Mouse (Mus musculus): ENCODE data around the gene Vwf. TPM values are rescaled to one million over a fixed set of nuclear protein-coding genes. Genes with fewer than 3 reads are reported as not detected.
A peak's percentile ranks its signal among the peaks of the same experiment; 100 is the strongest.

The Vwf gene
- polyA plus RNA-seq, 1 experiment from 2014 or later = 5.1 TPM

DNA sequence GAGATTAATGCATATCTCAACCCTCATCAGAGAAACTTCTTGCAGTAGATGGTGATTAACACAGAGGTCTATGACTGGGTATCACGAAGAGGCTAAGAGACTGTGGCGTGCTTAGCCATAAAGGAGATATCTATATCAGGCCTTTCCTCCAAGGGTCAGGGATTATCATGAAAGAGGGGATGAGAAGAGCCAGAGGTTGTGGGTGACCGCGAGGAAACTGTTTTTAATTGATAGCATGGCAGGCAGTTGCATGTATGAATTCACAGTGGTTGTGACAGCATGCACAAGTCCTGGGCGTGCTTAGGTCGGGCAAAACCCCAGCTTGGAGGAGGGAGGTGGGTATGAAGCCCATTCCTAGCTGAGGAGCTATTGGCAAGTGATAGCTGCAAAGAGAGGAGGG is 5.3 kb upstream of the Vwf start:
- no peak for DNase-seq (ENCODE audit: low spot score)

DNA sequence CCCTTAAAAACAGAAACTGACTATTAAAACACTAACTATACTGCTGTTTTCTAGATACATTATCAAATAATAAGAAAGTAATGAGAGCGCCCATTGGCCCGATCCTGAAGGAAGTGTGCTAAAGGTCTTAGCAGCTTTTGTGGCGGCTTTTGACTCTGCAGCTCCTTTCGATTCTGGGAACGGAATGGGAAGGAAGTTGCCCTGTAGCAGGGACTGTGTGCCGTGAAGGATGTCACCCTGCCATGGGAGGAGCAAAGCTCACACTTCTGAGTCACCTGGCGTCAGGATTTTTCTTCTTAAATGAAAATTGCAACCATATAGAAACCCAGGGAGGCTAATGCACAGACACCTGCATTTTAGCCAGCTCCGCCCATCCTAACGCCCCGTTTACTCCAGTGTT is 1.8 kb downstream of the Vwf start:
- no peak for DNase-seq (ENCODE audit: low spot score)

GRCm38 (mm10) chr6:125550172-125550571 is 3.6 kb downstream of the Vwf start:
- DNase-seq (ENCODE audit: low spot score) = no peak

DNA sequence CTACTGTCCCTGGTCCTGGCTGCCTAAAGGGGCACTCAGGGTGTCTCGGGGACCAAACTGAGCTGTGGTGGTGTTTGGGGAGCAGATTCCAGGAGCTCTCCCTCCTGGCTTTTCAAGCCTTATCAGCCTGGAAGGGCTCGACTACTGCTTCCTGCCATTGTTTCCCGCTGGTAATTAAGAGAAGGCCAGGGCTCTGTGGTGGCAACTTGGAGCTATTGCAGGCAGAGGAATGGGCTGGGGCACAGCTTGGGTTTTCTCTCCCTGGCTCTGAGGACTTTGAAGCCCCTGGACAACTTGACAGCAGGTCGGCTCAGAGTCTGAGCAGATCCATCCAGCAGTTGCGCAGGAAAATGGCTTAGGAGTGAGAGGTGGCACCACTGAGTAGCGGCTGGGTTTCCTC is 6.2 kb downstream of the Vwf start:
- DNase-seq (ENCODE audit: low spot score) = no peak

- DNase-seq (ENCODE audit: low spot score) = no peak
Measured at GRCm38 (mm10) chr6:125553551-125553950, 7.0 kb downstream of the Vwf start.

DNA sequence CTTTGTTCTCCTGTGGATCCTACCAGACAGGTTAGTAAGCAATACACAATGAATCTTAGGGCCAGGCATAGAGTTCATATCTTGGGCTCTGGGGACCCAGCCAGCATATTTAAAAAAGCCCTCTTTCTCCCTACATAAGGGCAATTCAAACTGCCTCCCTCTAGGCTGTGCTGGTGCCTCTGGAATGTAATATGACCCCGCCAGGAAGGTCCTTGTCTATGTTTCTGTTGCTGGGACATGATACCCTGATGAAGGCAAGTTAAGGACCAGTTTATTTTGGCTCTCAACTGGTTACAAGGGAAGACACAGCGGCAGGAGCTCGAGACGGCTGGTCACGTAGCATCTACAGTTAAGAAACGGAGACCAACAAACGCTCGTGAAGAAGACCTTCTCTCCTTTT is 12.3 kb downstream of the Vwf start:
- no peak for DNase-seq (ENCODE audit: low spot score)

DNA sequence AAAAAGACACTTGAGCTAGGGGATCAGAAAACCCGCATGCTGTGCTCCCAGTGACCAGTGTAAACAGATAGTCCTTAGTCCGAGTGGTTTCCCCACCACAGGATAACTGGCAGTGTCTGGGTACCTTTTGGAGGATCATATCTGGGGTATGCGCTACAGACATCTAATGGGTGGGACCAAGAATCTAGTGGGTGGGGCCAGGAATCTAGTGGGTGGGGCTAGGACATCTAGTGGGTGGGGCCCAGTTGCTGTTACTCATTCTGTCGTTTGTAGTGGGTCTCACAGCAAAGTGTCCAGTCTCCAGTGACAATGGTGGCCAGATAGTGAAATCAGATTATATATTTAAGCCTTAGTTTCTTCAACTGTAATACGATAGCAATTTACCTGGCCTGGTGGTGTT is 14.5 kb downstream of the Vwf start:
- DNase-seq (ENCODE audit: low spot score) = no peak

DNA sequence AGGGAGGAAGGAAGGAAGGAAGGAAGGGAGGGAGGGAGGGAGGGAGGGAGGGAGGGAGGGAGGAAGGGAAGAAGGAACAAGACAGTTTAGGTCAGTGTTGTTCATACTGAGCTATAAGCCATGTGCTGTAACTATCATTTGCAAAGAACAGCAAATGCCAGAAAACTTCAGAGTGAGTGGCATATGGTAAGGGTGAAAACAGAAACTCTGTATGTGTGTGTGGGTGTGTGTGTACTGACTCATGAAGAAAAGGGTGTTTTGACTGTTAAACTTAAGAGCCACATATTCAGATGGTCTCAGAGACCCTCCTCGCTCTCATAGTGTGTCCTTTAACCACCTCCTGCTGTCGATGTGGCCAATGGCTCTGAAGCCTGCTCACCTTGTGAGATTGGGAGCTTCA is 14.9 kb downstream of the Vwf start:
- no peak for DNase-seq (ENCODE audit: low spot score)

- DNase-seq (ENCODE audit: low spot score) = no peak
Measured at GRCm38 (mm10) chr6:125564812-125565281, 18.3 kb downstream of the Vwf start.

DNA sequence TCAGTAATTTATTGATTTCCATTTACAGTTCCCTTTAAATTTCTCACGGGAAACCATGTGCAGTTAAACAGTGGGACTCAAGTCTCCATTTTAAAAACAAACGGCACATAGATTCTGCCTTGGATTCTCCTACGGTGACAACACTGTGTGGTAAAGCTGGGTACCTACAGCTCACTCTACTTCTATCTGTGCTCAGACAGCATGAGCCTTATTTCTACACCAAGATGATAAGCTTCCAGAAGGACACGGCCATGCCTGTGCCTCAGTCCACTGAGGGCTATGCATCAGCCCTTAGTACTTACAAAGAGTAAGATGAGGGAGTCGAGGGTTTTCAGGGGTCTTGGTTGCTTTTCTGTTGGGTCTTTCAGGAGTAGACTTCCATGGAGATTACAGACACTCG is 18.8 kb downstream of the Vwf start:
- DNase-seq (ENCODE audit: low spot score) = no peak

GRCm38 (mm10) chr6:125566656-125567055 is 20.1 kb downstream of the Vwf start:
- DNase-seq (ENCODE audit: low spot score) = no peak

GRCm38 (mm10) chr6:125568381-125568780 is 21.8 kb downstream of the Vwf start:
- no peak for DNase-seq (ENCODE audit: low spot score)

DNA sequence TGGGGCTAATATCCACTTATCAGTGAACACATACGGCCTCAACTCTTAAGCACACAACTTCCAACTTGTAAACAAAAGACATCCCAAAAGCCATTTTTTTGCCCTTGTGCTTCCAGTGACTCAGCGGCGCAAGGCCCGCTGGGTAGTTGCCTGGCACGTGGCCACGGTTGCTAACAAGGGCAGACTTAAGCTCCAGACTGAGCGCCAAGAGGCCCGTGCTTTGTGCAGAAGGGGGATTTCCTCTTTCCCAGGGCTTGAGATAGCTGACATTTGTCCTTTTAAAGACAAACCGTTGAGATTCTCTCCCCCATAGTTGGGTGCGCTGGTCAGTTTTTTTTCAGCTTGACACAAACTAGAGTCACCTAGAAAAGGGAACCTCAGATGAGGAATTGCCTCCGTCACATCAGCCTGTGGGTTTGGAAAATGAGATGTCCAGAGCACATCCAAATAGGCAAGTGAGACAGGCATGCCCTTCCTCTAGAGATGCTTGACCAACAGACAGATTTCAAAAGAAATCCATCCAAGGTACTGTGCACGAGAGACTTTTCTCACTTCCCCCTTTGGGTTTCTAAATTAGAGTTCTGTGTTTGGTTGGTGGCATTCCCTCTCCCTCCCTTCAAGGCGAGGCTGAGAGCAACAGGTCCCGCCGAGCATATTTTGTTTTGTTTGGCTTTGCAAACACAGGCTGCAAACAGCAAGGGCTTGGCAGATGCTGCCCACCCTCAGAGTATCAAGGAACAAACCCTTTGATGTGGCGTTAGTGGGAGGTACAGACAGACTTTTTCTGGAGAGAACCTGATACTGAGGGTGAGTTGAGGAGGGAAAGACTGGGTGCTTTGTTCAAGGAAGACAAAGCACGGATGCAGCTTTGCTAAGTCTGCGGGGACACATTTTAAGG is 26.0 kb downstream of the Vwf start:
- DNase-seq (ENCODE audit: low spot score) = peak; percentile 52

GRCm38 (mm10) chr6:125573189-125573928 is 26.8 kb downstream of the Vwf start:
- DNase-seq (ENCODE audit: low spot score) = peak; percentile 92

DNA sequence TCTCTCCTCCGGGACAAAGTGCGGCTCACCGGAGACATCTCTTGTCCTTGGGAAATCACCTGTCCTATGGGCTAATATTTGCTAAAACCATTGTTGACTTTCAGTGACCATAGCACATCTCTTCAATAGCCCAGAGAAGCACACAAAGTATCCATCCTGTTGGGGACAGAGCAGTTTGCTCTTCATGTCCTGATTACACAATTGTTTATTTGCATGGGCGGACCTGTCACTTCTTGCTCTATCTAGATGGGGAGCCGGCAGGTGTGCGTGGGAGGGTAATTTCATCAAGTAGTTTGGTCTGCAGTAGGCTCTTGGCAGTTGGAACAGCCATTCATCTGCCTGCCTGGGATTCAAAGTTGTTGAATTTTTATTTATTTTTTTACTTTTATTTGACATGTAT is 28.5 kb downstream of the Vwf start:
- no peak for DNase-seq (ENCODE audit: low spot score)

- no peak for DNase-seq (ENCODE audit: low spot score)
Measured at GRCm38 (mm10) chr6:125577301-125577700, 30.7 kb downstream of the Vwf start.

DNA sequence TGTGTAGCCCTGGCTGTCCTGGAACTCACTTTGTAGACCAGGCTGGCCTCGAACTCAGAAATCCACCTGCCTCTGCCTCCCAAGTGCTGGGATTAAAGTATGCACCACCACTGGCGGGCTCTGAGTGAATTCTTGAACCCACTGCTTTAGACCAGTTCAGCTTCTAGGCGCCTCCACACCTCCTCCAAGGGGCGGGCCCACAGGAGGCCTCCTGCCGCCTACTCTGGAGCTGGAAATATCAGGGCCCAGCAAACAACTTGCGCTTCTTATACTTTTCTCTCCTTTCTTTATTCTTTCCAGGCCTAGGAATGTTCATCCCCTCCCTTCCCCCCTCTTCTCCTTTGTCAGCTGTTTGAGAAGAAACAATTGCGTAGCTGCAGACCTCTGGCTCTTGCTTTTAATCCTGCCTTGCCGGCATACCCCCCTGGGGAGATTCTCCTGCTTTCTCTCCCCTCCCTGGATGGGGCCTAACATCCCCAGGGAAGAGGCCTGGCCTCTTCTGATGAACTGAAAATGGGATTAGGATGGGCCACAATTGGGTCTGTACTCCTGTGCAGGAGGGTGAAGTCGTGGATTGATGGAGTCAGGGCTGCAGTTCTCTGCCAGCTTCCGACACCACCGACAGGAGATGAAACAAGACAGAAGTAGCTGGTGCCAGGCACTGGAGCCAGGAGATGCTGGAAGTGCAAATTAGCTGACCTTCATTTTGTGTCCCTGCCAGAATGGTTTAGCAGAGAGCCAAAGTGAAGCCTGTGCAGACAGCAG is 31.5 kb downstream of the Vwf start:
- DNase-seq (ENCODE audit: low spot score) = no peak

DNA sequence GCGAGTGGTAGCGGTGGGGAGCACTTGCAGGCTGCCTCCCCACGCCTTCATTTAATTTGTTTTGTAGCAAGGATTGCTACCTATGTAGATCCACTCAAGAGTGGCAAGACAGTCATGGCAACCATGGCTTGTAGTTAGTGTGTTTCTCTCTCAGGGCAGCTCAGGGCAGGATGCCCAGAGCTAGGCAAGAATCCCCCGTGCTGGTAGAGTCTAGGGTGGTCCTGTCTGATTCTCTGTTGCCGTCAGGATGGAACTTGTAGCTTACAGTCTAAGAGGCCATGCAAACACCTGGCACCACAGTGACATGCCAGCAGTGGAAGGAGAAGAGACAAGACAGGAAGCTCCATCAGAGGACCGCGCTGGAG is 32.1 kb downstream of the Vwf start:
- DNase-seq (ENCODE audit: low spot score) = no peak

DNA sequence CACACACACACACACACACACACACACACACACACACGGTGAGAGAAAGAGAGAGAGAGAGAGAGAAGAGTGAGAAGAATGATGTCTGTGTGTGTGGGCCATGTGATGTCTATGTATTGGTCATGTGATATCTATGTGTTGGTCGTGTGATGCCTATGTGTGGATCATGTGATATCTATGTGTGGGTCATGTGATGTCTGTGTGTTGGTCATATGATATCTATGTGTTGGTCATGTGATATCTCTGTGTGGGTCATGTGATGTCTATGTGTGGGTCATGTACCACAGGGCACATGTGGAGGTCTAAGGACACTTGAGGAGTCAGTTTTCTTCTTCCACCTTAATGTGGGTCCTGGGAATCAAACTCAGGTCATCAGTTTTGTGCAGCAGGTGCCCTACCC is 33.3 kb downstream of the Vwf start:
- no peak for DNase-seq (ENCODE audit: low spot score)

- no peak for DNase-seq (ENCODE audit: low spot score)
Measured at GRCm38 (mm10) chr6:125583666-125584065, 37.1 kb downstream of the Vwf start.

DNA sequence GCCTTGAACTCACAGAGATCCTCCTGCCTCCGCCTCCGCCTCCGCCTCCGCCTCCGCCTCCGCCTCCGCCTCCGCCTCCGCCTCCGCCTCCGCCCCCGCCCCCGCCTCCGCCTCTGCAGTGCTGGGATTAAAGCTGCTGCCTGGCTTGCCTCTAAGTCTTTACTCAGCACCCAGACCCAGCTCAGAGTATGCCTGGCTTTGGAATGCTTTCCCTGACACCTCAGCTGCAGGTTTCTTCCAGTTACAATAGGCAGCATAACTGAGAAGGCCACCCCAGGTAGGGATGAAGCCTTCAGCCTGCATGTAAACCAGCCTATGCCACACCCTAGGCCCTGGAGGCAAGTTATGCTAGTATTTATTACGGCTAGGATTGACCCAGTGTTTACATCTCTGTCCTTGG is 37.7 kb downstream of the Vwf start:
- no peak for DNase-seq (ENCODE audit: low spot score)

- DNase-seq (ENCODE audit: low spot score) = no peak
Measured at GRCm38 (mm10) chr6:125585579-125585978, 39.0 kb downstream of the Vwf start.

Measured in thymus, postnatal 0 days (tissue).